Mouse (Mus musculus) liver, adult 2 months (tissue): ENCODE results near the gene Il18r1.

ENCODE experiments used
- CTCF ChIP-seq: fragments of 200-500 bp; IDR thresholded peaks from 2 replicates; pipeline ENCODE4 v1.5.1; 2011; ENCODE audit warnings: low read depth, low read length, control low read depth
- POLR2A ChIP-seq: fragments of 200-500 bp; IDR thresholded peaks from 2 replicates; pipeline ENCODE4 v1.6.1; 2011; ENCODE audit warnings: low read length, control low read depth; ENCODE audit not compliant: insufficient read depth; ENCODE audit errors: extremely low read depth

GRCm38 (mm10) chr1:40465477-40466430 is at the start of gene Il18r1:
- TF ChIP-seq POLR2A (no peak), CTCF (0 out of 2 replicates have a peak, but pooled peaks have one; percentile 14)
